Mouse (Mus musculus): ENCODE measurements around the gene Zfp750. TPM values are rescaled to one million over a fixed set of nuclear protein-coding genes. Genes with fewer than 3 reads are reported as not detected.

Gene Zfp750
- polyA plus RNA-seq, 1 experiment from 2014 or later = 0.62 TPM

DNA sequence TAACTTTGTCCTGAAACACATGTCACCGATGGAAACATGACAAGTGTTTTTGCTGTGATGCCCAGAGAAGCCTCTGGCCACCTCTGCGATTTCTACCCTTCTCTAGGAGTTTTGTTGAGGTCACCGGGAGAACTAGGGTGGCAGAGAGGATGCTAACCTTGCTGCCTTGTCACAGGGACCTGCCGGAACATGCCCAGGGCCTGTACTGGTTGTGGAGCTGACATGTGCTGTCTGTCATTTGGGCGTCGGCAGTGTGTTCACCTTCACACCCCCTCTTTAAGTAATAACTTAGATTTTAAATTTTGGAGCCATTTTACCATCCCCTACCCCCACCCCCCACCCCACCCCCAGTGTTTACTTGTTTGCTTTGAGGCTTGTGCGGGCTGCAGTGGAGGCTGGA is 570 bp upstream of the Zfp750 start:
- Histone ChIP-seq H3K4me1 (ENCODE audit: control insufficient read depth, insufficient read depth, low read length) (peaks cover 16% of the 10 kb centered on the region), H3K36me3 (ENCODE audit: control insufficient read depth, insufficient read depth, low read length) (no peaks in the 10 kb centered on the region), H3K27me3 (replicated peaks; ENCODE audit: control insufficient read depth, insufficient read depth, low read length) (no peaks in the 10 kb centered on the region), H3K9ac (ENCODE audit: low read depth, low read length) (no peak overlapping the region), H3K9me3 (ENCODE audit: control insufficient read depth, low read length) (no peaks in the 10 kb centered on the region), H3K27ac (ENCODE audit: low read length) (no peak overlapping the region), H3K4me2 (ENCODE audit: low read depth, low read length) (no peak overlapping the region), H3K4me3 (ENCODE audit: low read length) (no peak overlapping the region)
- 81% methylated on average over 7 of the region's 7 CpGs for whole genome bisulfite sequencing
- ATAC-seq = no peak

DNA sequence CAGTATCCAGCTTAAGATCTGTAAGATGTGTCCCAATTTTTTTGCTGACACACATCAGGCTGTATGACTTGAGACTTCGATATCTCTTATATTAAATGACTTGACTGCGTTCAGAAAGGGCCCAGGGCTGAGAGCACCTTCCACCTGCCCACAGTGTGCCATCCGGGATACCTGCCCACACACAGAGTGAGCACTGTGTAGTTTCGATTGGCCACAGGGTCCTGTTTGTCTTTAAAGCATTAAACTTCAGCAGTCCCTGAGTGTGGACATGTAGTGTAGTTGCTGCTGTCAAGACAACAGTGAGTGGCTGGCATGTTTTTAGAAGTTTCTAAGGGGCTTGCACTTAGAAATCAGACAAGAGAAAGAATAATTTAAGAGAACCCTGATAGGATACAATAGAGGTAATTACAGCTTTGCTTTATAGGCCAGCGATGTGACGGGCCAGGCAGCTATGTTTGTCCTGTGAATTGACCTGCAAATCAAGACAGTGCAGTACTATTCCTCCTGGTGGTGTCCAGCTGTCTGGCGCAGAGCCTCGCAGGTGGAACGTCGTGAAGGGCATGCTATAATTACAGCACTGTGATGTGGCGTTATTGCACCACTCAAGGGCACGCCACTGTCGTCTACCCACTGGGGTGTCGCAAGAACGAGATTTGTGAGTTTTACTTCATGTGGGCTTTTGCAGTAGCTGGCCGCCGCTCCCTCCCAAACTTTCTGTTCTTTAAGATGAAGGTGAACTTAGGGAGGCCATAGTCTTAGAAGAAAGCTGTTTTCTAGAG is 1.3 kb downstream of the Zfp750 start:
- Histone ChIP-seq H3K9ac (ENCODE audit: low read depth, low read length) (no peak overlapping the region), H3K4me1 (ENCODE audit: control insufficient read depth, insufficient read depth, low read length) (peaks cover 16% of the 10 kb centered on the region), H3K36me3 (ENCODE audit: control insufficient read depth, insufficient read depth, low read length) (no peaks in the 10 kb centered on the region), H3K27ac (ENCODE audit: low read length) (no peak overlapping the region), H3K4me3 (ENCODE audit: low read length) (no peak overlapping the region), H3K9me3 (ENCODE audit: control insufficient read depth, low read length) (no peaks in the 10 kb centered on the region), H3K4me2 (ENCODE audit: low read depth, low read length) (no peak overlapping the region), H3K27me3 (replicated peaks; ENCODE audit: control insufficient read depth, insufficient read depth, low read length) (no peaks in the 10 kb centered on the region)
- ATAC-seq = peak; percentile 73
- 64% methylated on average over 17 of the region's 17 CpGs for WGBS

DNA sequence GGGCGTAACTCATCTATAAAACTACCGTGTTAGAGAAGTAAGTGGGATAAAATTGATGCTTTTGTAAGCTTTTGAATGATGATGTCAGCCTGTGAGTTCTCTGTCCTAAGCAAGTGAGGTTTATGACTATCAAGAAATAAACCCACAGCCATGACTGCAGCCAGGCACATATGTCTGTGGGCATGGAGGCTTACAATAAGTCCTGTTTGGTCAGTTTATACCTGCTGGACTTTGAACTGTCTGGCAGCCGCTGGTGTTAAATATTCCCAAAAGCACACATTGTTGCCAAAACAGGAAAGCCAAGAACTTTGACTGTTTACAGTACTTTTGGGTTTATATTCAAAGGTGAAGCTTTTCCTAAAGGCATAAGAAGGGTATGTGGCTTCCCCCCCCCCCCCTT is 2.2 kb downstream of the Zfp750 start:
- no peak overlapping the region for H3K9ac ChIP-seq (ENCODE audit: low read depth, low read length)
- H3K9me3 ChIP-seq (ENCODE audit: control insufficient read depth, low read length) = no peaks in the 10 kb centered on the region
- H3K4me1 ChIP-seq (ENCODE audit: control insufficient read depth, insufficient read depth, low read length) = peaks cover 16% of the 10 kb centered on the region
- no peak overlapping the region for H3K4me3 ChIP-seq (ENCODE audit: low read length)
- ATAC-seq = peak; percentile 63
- no peaks in the 10 kb centered on the region for H3K27me3 ChIP-seq (replicated peaks; ENCODE audit: control insufficient read depth, insufficient read depth, low read length)
- no peak overlapping the region for H3K27ac ChIP-seq (ENCODE audit: low read length)
- WGBS = 56% methylated on average over 3 of the region's 3 CpGs
- no peaks in the 10 kb centered on the region for H3K36me3 ChIP-seq (ENCODE audit: control insufficient read depth, insufficient read depth, low read length)
- H3K4me2 ChIP-seq (ENCODE audit: low read depth, low read length) = no peak overlapping the region

DNA sequence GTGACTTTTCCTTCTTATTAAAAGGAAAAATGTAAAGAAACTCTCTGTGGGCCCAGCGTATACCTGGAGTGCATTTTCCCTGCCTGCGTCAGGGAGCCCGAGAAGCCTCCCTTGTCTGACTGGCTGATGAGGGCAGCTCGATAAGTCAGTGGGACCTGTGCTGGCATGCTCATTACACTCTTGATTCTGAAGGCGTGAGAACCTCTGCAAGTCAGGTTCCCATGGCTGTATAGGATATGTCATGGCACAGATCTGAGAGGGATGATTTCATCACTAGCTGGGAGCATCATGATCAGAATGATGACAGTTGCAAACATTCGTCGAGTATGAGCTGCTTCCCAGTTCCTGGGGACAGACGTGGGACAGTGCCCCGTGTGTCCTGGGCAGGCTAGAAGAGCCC is 3.1 kb downstream of the Zfp750 start:
- ATAC-seq = no peak
- H3K4me1 ChIP-seq (ENCODE audit: control insufficient read depth, insufficient read depth, low read length) = peaks cover 16% of the 10 kb centered on the region

DNA sequence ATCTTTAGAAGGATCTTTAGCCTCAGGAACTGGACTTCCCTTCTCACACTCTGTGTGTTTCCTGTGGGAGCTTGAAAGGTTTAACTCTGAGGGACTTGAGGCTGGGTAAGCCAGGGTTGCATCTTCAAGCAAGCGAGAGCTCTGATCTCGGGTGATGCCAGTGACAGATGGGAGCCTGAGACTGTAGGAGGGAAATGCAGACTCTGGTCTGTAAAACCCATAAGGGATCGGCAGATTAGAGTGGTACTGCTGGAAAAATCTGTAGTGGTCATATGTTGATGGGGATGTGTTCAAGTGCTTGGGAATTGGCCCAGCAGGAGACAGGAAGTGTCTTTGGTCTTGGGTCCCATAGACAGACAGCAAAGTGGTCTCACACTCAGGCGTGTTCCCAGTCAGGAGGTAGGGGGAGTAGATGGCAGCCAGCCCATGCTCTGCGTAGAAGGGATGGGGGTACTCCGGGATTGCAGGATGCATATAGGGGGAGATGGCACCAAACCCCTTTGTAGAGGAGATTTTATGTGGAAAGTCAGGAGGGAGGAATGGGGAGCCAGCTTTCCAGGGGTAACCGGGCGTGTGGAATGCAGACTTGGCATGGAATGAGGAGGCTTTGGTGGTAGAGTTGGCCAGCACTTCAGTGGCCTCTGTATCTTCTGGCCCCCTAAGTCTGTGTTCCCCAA is 6.1 kb downstream of the Zfp750 start:
- Histone ChIP-seq H3K36me3 (ENCODE audit: control insufficient read depth, insufficient read depth, low read length) (no peaks in the 10 kb centered on the region), H3K4me3 (ENCODE audit: low read length) (no peak overlapping the region), H3K4me1 (ENCODE audit: control insufficient read depth, insufficient read depth, low read length) (peaks cover 20% of the 10 kb centered on the region), H3K4me2 (ENCODE audit: low read depth, low read length) (no peak overlapping the region), H3K9me3 (ENCODE audit: control insufficient read depth, low read length) (no peaks in the 10 kb centered on the region), H3K27ac (ENCODE audit: low read length) (no peak overlapping the region), H3K9ac (ENCODE audit: low read depth, low read length) (no peak overlapping the region), H3K27me3 (replicated peaks; ENCODE audit: control insufficient read depth, insufficient read depth, low read length) (no peaks in the 10 kb centered on the region)
- ATAC-seq = no peak
- WGBS = 91% methylated on average over 8 of the region's 8 CpGs

More for the DNA sequence above, 3.1 kb downstream of the Zfp750 start:
- no peak overlapping the region for H3K4me2 ChIP-seq (ENCODE audit: low read depth, low read length)
- H3K9ac ChIP-seq (ENCODE audit: low read depth, low read length) = no peak overlapping the region
- no peaks in the 10 kb centered on the region for H3K9me3 ChIP-seq (ENCODE audit: control insufficient read depth, low read length)
- no peak overlapping the region for H3K27ac ChIP-seq (ENCODE audit: low read length)
- no peaks in the 10 kb centered on the region for H3K36me3 ChIP-seq (ENCODE audit: control insufficient read depth, insufficient read depth, low read length)
- WGBS = 85% methylated on average over 9 of the region's 9 CpGs
- no peak overlapping the region for H3K4me3 ChIP-seq (ENCODE audit: low read length)
- no peaks in the 10 kb centered on the region for H3K27me3 ChIP-seq (replicated peaks; ENCODE audit: control insufficient read depth, insufficient read depth, low read length)

DNA sequence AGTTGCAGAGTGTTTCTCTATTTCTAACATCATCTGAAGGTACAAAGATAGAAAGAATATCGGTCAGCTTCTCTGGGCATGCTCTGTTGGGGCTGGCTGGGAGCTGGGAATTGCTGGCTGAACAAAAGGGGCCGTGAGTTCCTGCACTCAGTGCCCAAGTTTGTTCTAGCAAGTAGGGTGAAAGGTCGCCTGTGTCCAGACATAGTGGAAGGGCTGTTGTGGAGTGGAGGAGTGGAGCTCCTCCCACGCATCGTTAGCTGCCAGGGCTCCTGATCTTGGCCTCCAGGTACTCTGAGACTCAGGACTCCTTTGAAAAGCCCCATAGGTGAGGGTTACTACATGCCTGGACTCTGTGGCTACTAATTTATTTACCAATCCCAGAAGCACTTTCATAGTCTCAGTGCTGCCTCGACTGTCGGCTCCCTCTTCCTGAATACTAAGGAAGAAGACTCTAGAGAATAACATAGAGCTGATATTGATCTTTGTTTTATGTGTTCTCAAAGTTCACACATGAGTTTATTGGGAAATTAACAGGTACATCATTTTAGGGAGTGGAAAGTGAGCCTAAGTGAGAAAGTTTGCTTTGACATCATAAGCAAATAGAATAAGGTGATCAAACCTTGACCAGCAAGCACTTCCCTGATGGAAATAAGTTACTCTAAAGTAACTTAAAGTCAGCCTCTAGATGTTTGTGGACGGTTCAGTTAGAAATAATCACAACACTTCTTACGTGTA is 8.5 kb downstream of the Zfp750 start:
- 56% methylated on average over 9 of the region's 9 CpGs for WGBS
- Histone ChIP-seq H3K36me3 (ENCODE audit: control insufficient read depth, insufficient read depth, low read length) (no peaks in the 10 kb centered on the region), H3K9ac (ENCODE audit: low read depth, low read length) (no peak overlapping the region), H3K9me3 (ENCODE audit: control insufficient read depth, low read length) (no peaks in the 10 kb centered on the region), H3K4me1 (ENCODE audit: control insufficient read depth, insufficient read depth, low read length) (peaks cover 4% of the 10 kb centered on the region; the same call in 1 of the 2 replicates), H3K4me2 (ENCODE audit: low read depth, low read length) (no peak overlapping the region), H3K4me3 (ENCODE audit: low read length) (no peak overlapping the region), H3K27me3 (replicated peaks; ENCODE audit: control insufficient read depth, insufficient read depth, low read length) (no peaks in the 10 kb centered on the region), H3K27ac (ENCODE audit: low read length) (no peak overlapping the region)
- ATAC-seq = no peak

DNA sequence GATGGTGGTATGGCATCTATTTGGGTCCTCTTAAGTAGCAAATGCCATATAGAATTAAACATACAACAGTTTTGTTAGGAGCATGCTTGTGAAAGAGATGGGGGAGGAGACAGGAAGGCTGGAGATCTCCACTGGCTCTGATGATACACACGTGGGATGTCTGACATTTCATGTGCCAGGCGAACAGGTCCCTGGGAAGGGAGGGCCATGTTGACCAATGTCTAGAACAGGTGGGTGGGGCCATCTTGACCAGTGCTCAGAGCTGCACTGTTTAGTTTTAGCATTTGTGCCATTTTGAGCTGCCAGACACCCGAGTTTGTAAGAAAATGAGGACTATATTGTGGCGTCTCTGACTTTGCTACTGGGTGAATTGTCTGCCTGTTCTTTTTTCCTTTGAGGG is 10.7 kb downstream of the Zfp750 start:
- Histone ChIP-seq H3K27ac (ENCODE audit: low read length) (no peak overlapping the region), H3K9me3 (ENCODE audit: control insufficient read depth, low read length) (no peaks in the 10 kb centered on the region), H3K4me2 (ENCODE audit: low read depth, low read length) (no peak overlapping the region), H3K36me3 (ENCODE audit: control insufficient read depth, insufficient read depth, low read length) (no peaks in the 10 kb centered on the region), H3K9ac (ENCODE audit: low read depth, low read length) (no peak overlapping the region), H3K27me3 (replicated peaks; ENCODE audit: control insufficient read depth, insufficient read depth, low read length) (no peaks in the 10 kb centered on the region), H3K4me1 (ENCODE audit: control insufficient read depth, insufficient read depth, low read length) (peaks cover 4% of the 10 kb centered on the region; the same call in 1 of the 2 replicates), H3K4me3 (ENCODE audit: low read length) (no peak overlapping the region)
- 61% methylated on average over 4 of the region's 4 CpGs for WGBS
- no peak for ATAC-seq

DNA sequence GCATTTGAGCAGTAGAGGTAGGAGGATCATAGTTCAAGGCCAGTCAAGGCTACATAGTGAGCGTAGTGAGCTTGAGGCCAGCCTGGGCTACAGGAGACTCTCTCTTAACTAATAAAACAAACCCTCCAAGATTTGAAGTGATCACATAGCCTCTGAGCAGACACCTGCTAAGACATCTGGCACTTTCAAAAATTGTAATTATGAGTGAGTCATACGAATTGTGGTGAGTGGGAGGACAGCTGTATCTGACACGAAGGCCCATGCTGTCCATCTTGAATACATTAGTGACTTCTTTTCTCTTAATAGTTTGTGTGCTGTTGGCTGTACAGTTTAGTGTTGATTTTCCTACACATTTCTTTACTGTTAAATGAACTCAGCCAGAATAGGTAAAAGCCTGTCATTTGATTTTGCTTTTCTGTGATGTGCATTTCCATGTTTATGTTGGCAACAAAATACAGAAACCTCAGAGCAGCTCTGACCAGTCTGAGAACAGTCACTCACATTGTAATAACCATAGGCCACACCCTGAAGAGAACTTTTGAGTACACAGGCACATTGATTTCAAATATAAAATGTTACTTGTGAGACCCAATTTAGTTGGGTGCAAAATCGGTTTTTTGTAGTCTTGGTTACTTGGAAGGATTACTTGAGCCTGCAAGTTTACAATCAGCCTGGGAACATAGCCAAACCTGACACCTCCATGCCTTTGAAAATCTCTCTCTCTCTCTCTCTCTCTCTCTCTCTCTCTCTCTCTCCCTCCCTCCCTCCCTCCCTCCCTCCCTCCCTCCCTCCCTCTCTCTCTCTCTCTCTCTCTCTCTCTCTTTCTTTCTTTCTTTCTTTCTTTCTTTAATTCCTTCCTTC is 16.9 kb downstream of the Zfp750 start:
- ATAC-seq = no peak
- Histone ChIP-seq H3K4me3 (ENCODE audit: low read length) (no peak overlapping the region), H3K9ac (ENCODE audit: low read depth, low read length) (no peak overlapping the region), H3K27me3 (replicated peaks; ENCODE audit: control insufficient read depth, insufficient read depth, low read length) (no peaks in the 10 kb centered on the region), H3K36me3 (ENCODE audit: control insufficient read depth, insufficient read depth, low read length) (0 out of 2 replicates have a peak, but pooled peaks cover 3% of the 10 kb centered on the region), H3K4me1 (ENCODE audit: control insufficient read depth, insufficient read depth, low read length) (no peaks in the 10 kb centered on the region), H3K9me3 (ENCODE audit: control insufficient read depth, low read length) (no peaks in the 10 kb centered on the region), H3K4me2 (ENCODE audit: low read depth, low read length) (no peak overlapping the region), H3K27ac (ENCODE audit: low read length) (no peak overlapping the region)
- WGBS = 80% methylated on average over 4 of the region's 4 CpGs

DNA sequence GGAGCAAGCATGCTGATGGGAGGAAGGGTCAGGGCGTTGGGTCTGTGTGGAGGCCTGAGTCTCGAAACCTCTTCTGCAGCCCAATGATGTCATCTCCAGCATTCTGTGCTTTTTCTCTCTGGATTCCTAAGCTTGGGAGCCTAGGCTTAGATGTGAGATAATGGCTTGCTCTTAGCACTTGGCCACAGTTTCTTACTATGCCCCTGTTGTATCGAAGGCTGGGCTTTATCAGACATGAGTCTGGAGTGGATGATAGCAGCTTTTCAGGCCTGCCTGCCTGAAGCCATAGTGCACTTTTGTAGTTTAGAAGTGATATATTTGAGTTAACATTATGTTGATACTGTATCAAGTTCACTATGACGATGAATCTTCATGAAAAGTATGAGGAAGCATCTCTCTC is 17.6 kb downstream of the Zfp750 start:
- WGBS = 81% methylated on average over 4 of the region's 4 CpGs
- Histone ChIP-seq H3K9ac (ENCODE audit: low read depth, low read length) (no peak overlapping the region), H3K4me1 (ENCODE audit: control insufficient read depth, insufficient read depth, low read length) (no peaks in the 10 kb centered on the region), H3K36me3 (ENCODE audit: control insufficient read depth, insufficient read depth, low read length) (0 out of 2 replicates have a peak, but pooled peaks cover 3% of the 10 kb centered on the region), H3K9me3 (ENCODE audit: control insufficient read depth, low read length) (no peaks in the 10 kb centered on the region), H3K27me3 (replicated peaks; ENCODE audit: control insufficient read depth, insufficient read depth, low read length) (no peaks in the 10 kb centered on the region), H3K4me3 (ENCODE audit: low read length) (no peak overlapping the region), H3K4me2 (ENCODE audit: low read depth, low read length) (no peak overlapping the region), H3K27ac (ENCODE audit: low read length) (no peak overlapping the region)
- no peak for ATAC-seq
